Mouse (Mus musculus) megakaryocyte-erythroid progenitor cell, adult 5 weeks (primary cell): ENCODE data around the gene Zscan5b. TPM values are rescaled to one million over a fixed set of nuclear protein-coding genes. Genes with fewer than 3 reads are reported as not detected.

Experiments
- polyA plus RNA-seq: library from polyadenylated mRNA; stranded (reverse); fragments of >175 nt; gene quantifications from 2 replicates; pipeline ENCODE4 v1.2.3, GENCODE M21; 2012

The Zscan5b gene
- polyA plus RNA-seq = not detected in 2 replicates

GRCm38 (mm10) chr7:6221978-6222377 is at the start of gene Zscan5b:
Zscan5b (plus strand) TSS chr7:6222278.

GRCm38 (mm10) chr7:6196790-6197189 is 25.3 kb upstream of the Zscan5b start, which contains the start of gene Galp:
Galp (plus strand) TSS chr7:6197090.

GRCm38 (mm10) chr7:6252410-6252809 is 30.3 kb downstream of the Zscan5b start, which contains the start of gene Epp13:
Epp13 (plus strand) TSS chr7:6252710.

DNA sequence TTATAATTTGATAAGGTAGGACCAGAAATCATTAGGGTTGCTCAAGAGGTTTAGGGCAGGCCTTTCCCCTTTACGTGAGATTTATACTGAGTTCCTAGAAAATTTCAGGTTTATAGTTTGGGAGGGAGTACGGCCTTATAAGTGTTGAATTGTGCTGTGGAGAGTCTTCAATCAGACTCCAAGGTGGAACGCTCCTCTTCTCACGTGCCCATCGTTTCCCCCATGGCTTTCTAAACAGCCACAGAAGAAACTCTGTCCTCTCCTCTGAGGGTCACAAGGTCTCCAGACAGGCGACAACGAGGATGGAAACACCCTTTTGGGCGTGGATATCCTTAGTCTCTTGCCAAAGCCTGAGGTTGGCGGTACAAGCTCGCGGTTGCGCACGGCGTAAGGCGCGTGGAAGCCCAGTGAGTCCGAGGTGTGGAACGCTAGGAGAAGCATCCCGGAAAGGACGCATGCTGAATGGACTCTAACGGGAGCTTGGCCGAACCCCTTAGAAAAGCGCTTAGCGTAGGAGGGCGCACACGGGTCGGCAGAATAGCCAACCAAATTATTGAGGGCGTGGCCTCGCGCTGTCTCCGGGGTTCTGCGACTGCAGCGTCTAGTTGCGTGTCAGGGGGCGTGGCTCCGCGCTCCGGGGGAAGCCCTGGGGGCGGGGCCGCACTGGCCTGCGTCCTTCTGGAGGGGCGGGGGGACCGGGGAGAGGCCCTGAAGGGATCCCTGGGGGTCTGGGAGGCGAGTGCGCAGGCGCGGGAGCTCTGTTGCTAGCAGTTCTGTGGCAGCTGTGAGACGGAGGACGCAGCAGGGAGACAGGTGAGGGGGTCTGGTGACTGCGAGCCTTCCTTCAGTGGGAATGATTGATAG is 64.0 kb downstream of the Zscan5b start, which contains the start of gene Zfp667:
Zfp667 (plus strand) TSS at position 738 of the 864 bp plus-strand sequence.

Other genes starting within 250 kb of the Zscan5b start
- gene Vmn1r65, start 211.3 kb upstream of the Zscan5b start, polyA plus RNA-seq = not detected in 2 replicates
- not detected in 2 replicates for gene Nlrp4c, start 177.1 kb upstream of the Zscan5b start, polyA plus RNA-seq
- gene Zfp787, start 66.3 kb upstream of the Zscan5b start, polyA plus RNA-seq = 47.7 and 54.4 TPM in 2 replicates
- 41.9 and 44.8 TPM in 2 replicates for gene Zfp444, start 50.1 kb upstream of the Zscan5b start, polyA plus RNA-seq
- gene Galp, start 25.2 kb upstream of the Zscan5b start, polyA plus RNA-seq = not detected in 2 replicates
- not detected in 2 replicates for gene Epp13, start 30.4 kb downstream of the Zscan5b start, polyA plus RNA-seq
- gene Zfp667, start 64.3 kb downstream of the Zscan5b start, polyA plus RNA-seq = 0.19 and 0.44 TPM in 2 replicates
- gene Zfp583, start 109.0 kb downstream of the Zscan5b start, polyA plus RNA-seq = 1.9 and 2.0 TPM in 2 replicates
- not detected in 2 replicates for gene Gm3854, start 121.5 kb downstream of the Zscan5b start, polyA plus RNA-seq
- gene Zfp78, start 141.0 kb downstream of the Zscan5b start, polyA plus RNA-seq = 0.02 and 0.08 TPM in 2 replicates
- 0.83 and 1.3 TPM in 2 replicates for gene Zfp28, start 161.0 kb downstream of the Zscan5b start, polyA plus RNA-seq
- gene Smim17, start 176.4 kb downstream of the Zscan5b start, polyA plus RNA-seq = not detected in 2 replicates
- not detected in 2 replicates for gene Gm20715, start 188.0 kb downstream of the Zscan5b start, polyA plus RNA-seq
- gene Olfr1344, start 216.4 kb downstream of the Zscan5b start, polyA plus RNA-seq = not detected in 2 replicates
- gene Olfr1336, start 233.9 kb downstream of the Zscan5b start, polyA plus RNA-seq = 0.03 TPM in 1 of 2 replicates, not detected in the other
- gene Olfr1346, start 244.8 kb downstream of the Zscan5b start, polyA plus RNA-seq = not detected in 2 replicates